Mouse (Mus musculus) adrenal gland, postnatal 10 days (tissue): ENCODE data around the gene Vangl1. TPM values are rescaled to one million over a fixed set of nuclear protein-coding genes. Genes with fewer than 3 reads are reported as not detected.

Experiments
- total RNA-seq, 2 experiments: library from RNA; stranded (reverse); gene quantifications; 2 replicates each; pipeline ENCODE4 v1.2.3; 2021

Gene Vangl1
- total RNA-seq, 2 experiments from 2014 or later: 26.9 to 27.9 TPM

Other genes with a start within 250 kb of the Vangl1 start
- under 1 TPM in 1 of 2 experiments, not detected in 1; 0.09 TPM for gene Nhlh2, start 194.6 kb downstream of the Vangl1 start, total RNA-seq
- gene Casq2, start 118.3 kb downstream of the Vangl1 start, total RNA-seq: 10 to 100 TPM in 1 of 2 experiments, 1 to 10 TPM in 1; 6.8 to 49.9 TPM